Mouse (Mus musculus) kidney, embryonic 14.5 days (tissue): Measurements from ENCODE around the gene Trim15. TPM values are rescaled to one million over a fixed set of nuclear protein-coding genes. Genes with fewer than 3 reads are reported as not detected.
"Not testable (repeated sequence)": the region's sequence is repeated elsewhere in the genome, so short reads cannot be mapped to it uniquely, and the experiment has no call there.

ENCODE experiments used
- ATAC-seq: fragments of 200-750 bp; cut with Nextera tagmentation; 2 replicates; pipeline ENCODE4 v1.8.0; 2017; ENCODE audit warnings: moderate number of reproducible peaks, mild to moderate bottlenecking, moderate TSS enrichment, moderate library complexity; ENCODE audit not compliant: low FRiP score, low TSS enrichment
- H3K27ac ChIP-seq: fragments of 300-500 bp; sonication (generic); 2 replicates; pipeline ENCODE4 v1.5.1; 2014; ENCODE audit warnings: low read depth, mild to moderate bottlenecking, low read length, moderate library complexity, mixed read lengths
- H3K27me3 ChIP-seq: fragments of 300-500 bp; sonication (generic); 2 replicates; pipeline ENCODE4 v1.6.1; 2014; ENCODE audit warnings: mild to moderate bottlenecking, low read length; ENCODE audit not compliant: control insufficient read depth, insufficient read depth
- H3K36me3 ChIP-seq: fragments of 300-500 bp; sonication (generic); 2 replicates; pipeline ENCODE4 v1.6.1; 2014; ENCODE audit warnings: low read length, mixed read lengths; ENCODE audit not compliant: control insufficient read depth, insufficient read depth
- H3K4me1 ChIP-seq: fragments of 300-500 bp; sonication (generic); 2 replicates; pipeline ENCODE4 v1.6.1; 2014; ENCODE audit warnings: low read length, mixed read lengths; ENCODE audit not compliant: control insufficient read depth, insufficient read depth
- H3K4me2 ChIP-seq: fragments of 300-500 bp; sonication (generic); replicated peaks from 2 replicates; pipeline ENCODE4 v1.6.1; 2014; ENCODE audit warnings: low read depth, mild to moderate bottlenecking, low read length
- H3K4me3 ChIP-seq: fragments of 300-500 bp; sonication (generic); 2 replicates; pipeline ENCODE4 v1.5.1; 2014; ENCODE audit warnings: mild to moderate bottlenecking, low read length
- H3K9ac ChIP-seq: fragments of 300-500 bp; sonication (generic); 2 replicates; pipeline ENCODE4 v1.6.1; 2014; ENCODE audit warnings: low read depth, mild to moderate bottlenecking, low read length, moderate library complexity
- H3K9me3 ChIP-seq: fragments of 300-500 bp; sonication (generic); 2 replicates; pipeline ENCODE4 v1.6.1; 2016; ENCODE audit warnings: low read length; ENCODE audit not compliant: control insufficient read depth
- WGBS: fragments of 180-500 bp; shearing (Covaris S2); extraction: QIAGEN DNeasy Blood & Tissue Kit; methylation state at CpG from one replicate; pipeline ENCODE4 v1.1.7; 2014; 5-methylcytosine and 5-hydroxymethylcytosine counted together
- polyA plus RNA-seq: library from polyadenylated mRNA; unstranded; fragments of >200 nt; fragmentation: Nextera tagmentation; extraction: Ambion mirVana; gene quantifications from 2 replicates; pipeline ENCODE4 v1.2.1, GENCODE M21; 2014

Trim15 gene
- polyA plus RNA-seq, 1 experiment from 2014 or later: 0.23 TPM

GRCm38 (mm10) chr17:36899376-36899775 lies 32.4 kb upstream of the Trim15 start:
- H3K9me3 ChIP-seq: no peaks in the 10 kb centered on the region
- no peak overlapping the region for H3K27ac ChIP-seq
- ATAC-seq: no peak
- H3K9ac ChIP-seq: no peak overlapping the region
- no peak overlapping the region for H3K4me2 ChIP-seq
- no peaks in the 10 kb centered on the region for H3K4me1 ChIP-seq
- 88% methylated on average over 4 of the region's 4 CpGs for WGBS
- H3K4me3 ChIP-seq: no peak overlapping the region
- H3K36me3 ChIP-seq: no peaks in the 10 kb centered on the region
- no peaks in the 10 kb centered on the region for H3K27me3 ChIP-seq

- no peak within 1 kb of the TSS for H3K4me2 ChIP-seq
- H3K4me1 ChIP-seq: no peaks in the 10 kb centered on the region
- H3K36me3 ChIP-seq: no peaks in the 10 kb centered on the region
- no peaks in the 10 kb centered on the region for H3K27me3 ChIP-seq
- H3K4me3 ChIP-seq: no peak within 1 kb of the TSS
- WGBS: 63% methylated on average over 6 of the region's 6 CpGs
- H3K9ac ChIP-seq: no peak within 1 kb of the TSS
- H3K9me3 ChIP-seq: no peaks in the 10 kb centered on the region
- H3K27ac ChIP-seq: no peak within 1 kb of the TSS
- no peak for ATAC-seq
Observed at GRCm38 (mm10) chr17:36897552-36898205, 30.7 kb upstream of the Trim15 start, which contains the start of gene Trim31. Trim31 (plus strand) TSS chr17:36898118.

GRCm38 (mm10) chr17:36897065-36897464 lies 30.1 kb upstream of the Trim15 start:
- Histone ChIP-seq H3K4me2 (no peak overlapping the region), H3K9ac (no peak overlapping the region), H3K4me1 (no peaks in the 10 kb centered on the region), H3K27me3 (no peaks in the 10 kb centered on the region), H3K4me3 (no peak overlapping the region), H3K36me3 (no peaks in the 10 kb centered on the region), H3K27ac (no peak overlapping the region), H3K9me3 (no peaks in the 10 kb centered on the region)
- no peak for ATAC-seq

GRCm38 (mm10) chr17:36896583-36896982 lies 29.6 kb upstream of the Trim15 start:
- Histone ChIP-seq H3K9ac (no peak overlapping the region), H3K27ac (no peak overlapping the region), H3K4me3 (no peak overlapping the region), H3K9me3 (no peaks in the 10 kb centered on the region), H3K27me3 (no peaks in the 10 kb centered on the region), H3K4me2 (no peak overlapping the region), H3K4me1 (no peaks in the 10 kb centered on the region), H3K36me3 (no peaks in the 10 kb centered on the region)
- WGBS: 88% methylated on average over 1 of the region's 1 CpGs
- ATAC-seq: no peak

- Histone ChIP-seq H3K9ac (no peak overlapping the region), H3K36me3 (no peaks in the 10 kb centered on the region), H3K4me3 (no peak overlapping the region), H3K4me1 (no peaks in the 10 kb centered on the region), H3K27ac (no peak overlapping the region), H3K9me3 (no peaks in the 10 kb centered on the region), H3K4me2 (no peak overlapping the region), H3K27me3 (no peaks in the 10 kb centered on the region)
- 82% methylated on average over 5 of the region's 5 CpGs for WGBS
- no peak for ATAC-seq
Observed at GRCm38 (mm10) chr17:36893387-36893786, 26.4 kb upstream of the Trim15 start.

- no peaks in the 10 kb centered on the region for H3K4me1 ChIP-seq
- H3K27ac ChIP-seq: no peak overlapping the region
- no peaks in the 10 kb centered on the region for H3K36me3 ChIP-seq
- H3K4me3 ChIP-seq: no peak overlapping the region
- no peaks in the 10 kb centered on the region for H3K27me3 ChIP-seq
- ATAC-seq: no peak
- H3K4me2 ChIP-seq: no peak overlapping the region
- H3K9ac ChIP-seq: no peak overlapping the region
- H3K9me3 ChIP-seq: no peaks in the 10 kb centered on the region
- 11% methylated on average over 2 of the region's 2 CpGs for WGBS
Observed at GRCm38 (mm10) chr17:36892362-36892761, 25.4 kb upstream of the Trim15 start.

- not testable (repeated sequence) for H3K4me1 ChIP-seq, H3K27me3 ChIP-seq, H3K4me3 ChIP-seq, H3K4me2 ChIP-seq, ATAC-seq, H3K9ac ChIP-seq, H3K27ac ChIP-seq, H3K9me3 ChIP-seq, H3K36me3 ChIP-seq
- 77% methylated on average over 1 of the region's 1 CpGs for WGBS
Observed at GRCm38 (mm10) chr17:36891496-36891895, 24.5 kb upstream of the Trim15 start.

GRCm38 (mm10) chr17:36890073-36890903 lies 23.3 kb upstream of the Trim15 start, which contains the start of gene Trim40:
Trim40 (minus strand) TSS chr17:36890123.
- no peak for ATAC-seq
- no peaks in the 10 kb centered on the region for H3K4me1 ChIP-seq
- 81% methylated on average over 5 of the region's 5 CpGs for WGBS

GRCm38 (mm10) chr17:36885132-36885790 lies 18.3 kb upstream of the Trim15 start:
- 94% methylated on average over 12 of the region's 12 CpGs for WGBS
- H3K4me2 ChIP-seq: no peak overlapping the region
- no peaks in the 10 kb centered on the region for H3K27me3 ChIP-seq
- no peak overlapping the region for H3K27ac ChIP-seq
- no peak overlapping the region for H3K4me3 ChIP-seq
- ATAC-seq: no peak
- no peaks in the 10 kb centered on the region for H3K4me1 ChIP-seq
- no peaks in the 10 kb centered on the region for H3K36me3 ChIP-seq
- no peaks in the 10 kb centered on the region for H3K9me3 ChIP-seq
- H3K9ac ChIP-seq: no peak overlapping the region

More at GRCm38 (mm10) chr17:36890073-36890903, 23.3 kb upstream of the Trim15 start, which contains the start of gene Trim40:
- Histone ChIP-seq H3K4me2 (no peak within 1 kb of the TSS), H3K36me3 (no peaks in the 10 kb centered on the region), H3K9ac (no peak within 1 kb of the TSS), H3K27me3 (no peaks in the 10 kb centered on the region), H3K27ac (no peak within 1 kb of the TSS), H3K4me3 (no peak within 1 kb of the TSS), H3K9me3 (no peaks in the 10 kb centered on the region)
